Mouse (Mus musculus): ENCODE results near the gene Tagln2. TPM values are rescaled to one million over a fixed set of nuclear protein-coding genes. Genes with fewer than 3 reads are reported as not detected.

Gene Tagln2
- polyA plus RNA-seq, 1 experiment from 2014 or later, result 43.5 TPM

DNA sequence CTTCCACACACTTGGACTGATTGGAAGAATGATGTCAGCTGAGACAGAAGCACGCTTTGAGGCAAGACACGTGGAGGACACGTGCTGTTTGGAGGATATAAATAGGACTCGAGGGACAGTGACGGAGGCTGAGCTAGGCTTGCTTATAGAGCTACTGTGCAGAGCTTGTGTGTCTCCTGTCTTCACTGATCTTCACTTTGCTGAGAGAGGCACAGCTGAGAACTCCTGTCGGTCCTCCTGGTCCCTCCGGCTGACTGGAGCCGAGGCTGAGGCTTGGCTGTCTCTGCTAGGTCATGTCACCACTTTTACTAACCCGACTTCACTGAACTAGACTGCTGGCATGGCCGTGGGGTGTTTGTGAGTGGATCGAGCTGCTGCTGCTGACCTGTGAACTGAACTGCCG lies 23.9 kb downstream of the Tagln2 start:
- no peak overlapping the region for H3K27ac ChIP-seq (replicated peaks; ENCODE audit: low read depth, low read length)
- H3K36me3 ChIP-seq (ENCODE audit: control insufficient read depth, insufficient read depth, low read length), result no peaks in the 10 kb centered on the region
- H3K27me3 ChIP-seq (ENCODE audit: control insufficient read depth, insufficient read depth, low read length), result no peaks in the 10 kb centered on the region
- DNase-seq (no peak), ATAC-seq (ENCODE audit: low FRiP score, low TSS enrichment) (no peak)
- H3K9ac ChIP-seq (replicated peaks; ENCODE audit: low read length), result no peak overlapping the region
- peaks cover 16% of the 10 kb centered on the region for H3K4me1 ChIP-seq (ENCODE audit: control insufficient read depth, insufficient read depth, low read length)
- H3K4me3 ChIP-seq (replicated peaks; ENCODE audit: low read depth, low read length), result no peak overlapping the region
- no peak overlapping the region for H3K4me2 ChIP-seq (ENCODE audit: low read length)
- H3K9me3 ChIP-seq (ENCODE audit: control insufficient read depth, low read length), result no peaks in the 10 kb centered on the region
- WGBS, result 73% methylated on average over 12 of the region's 12 CpGs

DNA sequence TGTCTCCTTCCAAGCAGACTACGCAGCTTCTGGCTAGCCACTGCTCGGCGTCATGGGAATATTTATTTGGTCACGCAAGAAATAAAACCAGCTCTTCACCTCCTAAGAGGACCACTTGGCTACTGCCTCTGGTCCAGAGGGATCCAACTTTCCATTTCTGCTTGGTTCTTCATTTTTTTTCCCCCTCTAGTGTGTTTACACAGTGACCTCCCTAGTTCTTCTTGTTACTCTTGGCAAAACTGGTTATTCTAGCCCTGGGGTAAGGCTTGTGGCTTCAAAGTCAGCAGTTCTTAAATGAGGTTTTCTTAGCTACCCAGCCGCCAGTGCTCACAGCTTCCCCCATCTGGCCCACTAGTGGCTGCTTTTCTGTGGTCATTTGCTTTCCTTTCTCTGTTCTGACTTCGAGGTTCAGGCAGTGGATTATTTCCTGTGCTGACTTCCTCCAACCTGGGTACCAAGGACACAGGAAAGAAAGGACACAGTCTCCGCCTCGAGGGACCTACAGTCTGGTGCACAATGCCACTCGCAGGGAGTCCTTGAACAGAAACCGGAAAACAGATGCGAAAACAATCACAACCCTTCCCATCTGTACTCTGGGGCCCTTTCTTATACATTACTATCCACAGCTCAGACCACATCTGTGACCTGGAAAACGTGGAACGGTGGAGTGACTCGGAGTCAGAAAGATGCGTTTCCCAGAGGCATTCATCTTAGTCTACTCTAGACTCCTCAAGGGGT lies 25.3 kb downstream of the Tagln2 start:
- no peaks in the 10 kb centered on the region for H3K36me3 ChIP-seq (ENCODE audit: control insufficient read depth, insufficient read depth, low read length)
- no peak overlapping the region for H3K4me2 ChIP-seq (ENCODE audit: low read length)

DNA sequence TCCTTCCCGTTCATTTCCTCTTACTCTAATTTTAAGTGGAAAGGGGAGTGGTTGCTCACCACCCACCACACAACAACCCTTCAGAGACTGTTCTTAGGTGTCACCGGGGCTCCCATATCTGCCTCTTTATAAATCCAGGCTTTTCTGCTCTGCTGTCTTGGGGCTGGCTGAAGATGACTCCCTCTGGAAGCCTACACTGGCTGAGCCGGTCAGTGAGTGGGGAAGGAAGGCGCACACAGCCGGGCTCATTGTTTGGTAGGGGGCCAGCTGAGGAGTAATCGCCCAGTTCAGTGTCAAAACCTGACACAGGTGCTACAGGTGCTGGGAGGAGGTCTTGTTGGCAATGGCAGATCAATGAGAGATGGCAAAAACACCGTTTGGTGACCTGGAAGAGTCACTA lies 26.1 kb downstream of the Tagln2 start:
- H3K36me3 ChIP-seq (ENCODE audit: control insufficient read depth, insufficient read depth, low read length), result no peaks in the 10 kb centered on the region
- H3K4me3 ChIP-seq (replicated peaks; ENCODE audit: low read depth, low read length), result no peak overlapping the region
- H3K9ac ChIP-seq (replicated peaks; ENCODE audit: low read length), result no peak overlapping the region
- ATAC-seq (ENCODE audit: low FRiP score, low TSS enrichment) (no peak), DNase-seq (no peak)
- H3K4me1 ChIP-seq (ENCODE audit: control insufficient read depth, insufficient read depth, low read length), result peaks cover 8% of the 10 kb centered on the region
- WGBS, result 69% methylated on average over 7 of the region's 7 CpGs
- no peak overlapping the region for H3K4me2 ChIP-seq (ENCODE audit: low read length)
- H3K27me3 ChIP-seq (ENCODE audit: control insufficient read depth, insufficient read depth, low read length), result no peaks in the 10 kb centered on the region; the same call in 1 of the 2 replicates
- H3K27ac ChIP-seq (replicated peaks; ENCODE audit: low read depth, low read length), result no peak overlapping the region
- no peaks in the 10 kb centered on the region for H3K9me3 ChIP-seq (ENCODE audit: control insufficient read depth, low read length)

More for the DNA sequence above, 25.3 kb downstream of the Tagln2 start:
- Histone ChIP-seq H3K27me3 (ENCODE audit: control insufficient read depth, insufficient read depth, low read length) (no peaks in the 10 kb centered on the region), H3K9ac (replicated peaks; ENCODE audit: low read length) (no peak overlapping the region), H3K27ac (replicated peaks; ENCODE audit: low read depth, low read length) (no peak overlapping the region), H3K4me3 (replicated peaks; ENCODE audit: low read depth, low read length) (no peak overlapping the region), H3K4me1 (ENCODE audit: control insufficient read depth, insufficient read depth, low read length) (peaks cover 15% of the 10 kb centered on the region), H3K9me3 (ENCODE audit: control insufficient read depth, low read length) (no peaks in the 10 kb centered on the region)
- no peak for ATAC-seq (ENCODE audit: low FRiP score, low TSS enrichment)
- DNase-seq, result peak; percentile 45
- 51% methylated on average over 15 of the region's 15 CpGs for WGBS

DNA sequence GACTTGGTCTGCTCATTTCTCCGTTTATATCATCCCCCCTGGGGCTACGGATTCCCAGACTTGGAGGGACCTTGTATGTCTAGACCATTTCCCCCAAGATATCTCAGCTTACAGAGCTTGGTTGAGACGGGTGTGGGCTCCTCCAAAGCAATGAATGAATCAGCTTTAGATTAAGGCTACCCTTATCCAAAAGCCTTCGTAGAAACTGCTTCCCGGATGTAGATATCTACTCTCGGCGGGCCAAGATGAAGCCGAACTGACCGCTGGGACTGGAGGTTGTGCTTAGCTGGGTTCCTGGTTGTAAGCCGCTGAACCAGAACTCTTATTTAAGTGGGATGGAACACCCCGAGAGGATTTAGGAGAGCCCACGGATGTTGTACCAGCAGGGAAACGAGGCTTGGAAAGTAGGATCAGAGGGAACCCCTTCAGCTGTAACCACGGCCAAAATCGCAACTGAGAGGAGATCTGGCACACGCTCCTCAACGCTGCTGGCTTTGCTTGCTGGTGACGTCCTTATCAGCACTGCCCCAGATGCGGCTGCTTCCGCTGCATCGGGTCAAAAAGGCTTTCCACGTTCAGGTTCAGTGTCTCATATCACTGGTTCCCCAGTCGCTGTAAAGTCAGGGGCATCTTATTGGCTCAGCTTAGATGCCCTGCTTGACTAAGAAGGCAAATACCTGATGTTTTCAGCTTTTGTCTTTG lies 26.7 kb downstream of the Tagln2 start:
- Histone ChIP-seq H3K27ac (replicated peaks; ENCODE audit: low read depth, low read length) (no peak overlapping the region), H3K4me1 (ENCODE audit: control insufficient read depth, insufficient read depth, low read length) (peaks cover 3% of the 10 kb centered on the region; the same call in 1 of the 2 replicates), H3K4me3 (replicated peaks; ENCODE audit: low read depth, low read length) (no peak overlapping the region), H3K9me3 (ENCODE audit: control insufficient read depth, low read length) (no peaks in the 10 kb centered on the region), H3K36me3 (ENCODE audit: control insufficient read depth, insufficient read depth, low read length) (no peaks in the 10 kb centered on the region), H3K4me2 (ENCODE audit: low read length) (no peak overlapping the region), H3K27me3 (ENCODE audit: control insufficient read depth, insufficient read depth, low read length) (no peaks in the 10 kb centered on the region; the same call in 1 of the 2 replicates), H3K9ac (replicated peaks; ENCODE audit: low read length) (no peak overlapping the region)
- DNase-seq (no peak), ATAC-seq (ENCODE audit: low FRiP score, low TSS enrichment) (no peak)
- 66% methylated on average over 23 of the region's 23 CpGs for WGBS

DNA sequence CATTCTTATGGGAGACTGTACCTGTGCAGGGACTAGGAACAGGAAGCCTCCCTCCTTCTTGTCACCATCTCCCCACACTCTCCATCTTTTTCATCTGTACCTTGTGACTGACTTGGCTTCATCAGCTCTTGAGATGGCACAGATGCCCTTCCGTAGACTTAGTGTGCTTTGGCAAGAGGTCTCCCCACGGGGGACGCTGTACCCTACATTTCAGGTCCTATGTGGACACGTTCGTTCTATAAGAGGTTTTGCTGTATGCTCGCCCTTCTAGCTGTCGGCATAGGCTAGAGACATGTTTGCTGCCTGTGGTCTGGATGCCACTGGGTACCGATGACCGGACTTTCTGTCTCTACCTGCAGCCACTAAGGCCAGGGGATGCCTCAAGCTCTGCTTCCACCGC lies 27.6 kb downstream of the Tagln2 start:
- Histone ChIP-seq H3K4me2 (ENCODE audit: low read length) (no peak overlapping the region), H3K9me3 (ENCODE audit: control insufficient read depth, low read length) (no peaks in the 10 kb centered on the region), H3K36me3 (ENCODE audit: control insufficient read depth, insufficient read depth, low read length) (no peaks in the 10 kb centered on the region), H3K9ac (replicated peaks; ENCODE audit: low read length) (no peak overlapping the region), H3K4me3 (replicated peaks; ENCODE audit: low read depth, low read length) (no peak overlapping the region), H3K27me3 (ENCODE audit: control insufficient read depth, insufficient read depth, low read length) (no peaks in the 10 kb centered on the region; the same call in 1 of the 2 replicates), H3K4me1 (ENCODE audit: control insufficient read depth, insufficient read depth, low read length) (peaks cover 11% of the 10 kb centered on the region), H3K27ac (replicated peaks; ENCODE audit: low read depth, low read length) (no peak overlapping the region)
- WGBS, result 93% methylated on average over 10 of the region's 10 CpGs
- DNase-seq (no peak), ATAC-seq (ENCODE audit: low FRiP score, low TSS enrichment) (no peak)

DNA sequence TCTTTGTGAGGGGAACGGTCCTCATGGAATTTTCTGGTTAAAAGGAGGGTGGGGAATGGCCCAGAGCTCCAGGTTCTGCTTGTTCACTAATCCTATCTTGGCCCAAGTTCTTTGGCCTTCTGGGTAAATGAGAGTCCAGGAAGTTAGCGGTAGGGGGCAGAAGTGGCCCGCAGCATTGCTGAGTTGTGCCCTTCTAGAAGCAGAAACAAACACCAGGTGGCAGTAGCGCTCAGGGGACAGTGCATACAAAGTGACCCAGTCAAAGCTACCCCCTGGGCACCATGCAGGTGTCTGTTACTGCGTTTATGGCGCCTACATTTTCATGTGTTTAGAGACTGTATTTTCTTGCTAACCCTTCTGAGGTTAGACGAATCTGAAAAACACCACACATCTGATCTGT lies 28.9 kb downstream of the Tagln2 start:
- Histone ChIP-seq H3K4me1 (ENCODE audit: control insufficient read depth, insufficient read depth, low read length) (peaks cover 16% of the 10 kb centered on the region), H3K9me3 (ENCODE audit: control insufficient read depth, low read length) (no peaks in the 10 kb centered on the region), H3K36me3 (ENCODE audit: control insufficient read depth, insufficient read depth, low read length) (no peaks in the 10 kb centered on the region), H3K27me3 (ENCODE audit: control insufficient read depth, insufficient read depth, low read length) (no peaks in the 10 kb centered on the region; the same call in 1 of the 2 replicates), H3K27ac (replicated peaks; ENCODE audit: low read depth, low read length) (no peak overlapping the region), H3K9ac (replicated peaks; ENCODE audit: low read length) (no peak overlapping the region), H3K4me2 (ENCODE audit: low read length) (no peak overlapping the region), H3K4me3 (replicated peaks; ENCODE audit: low read depth, low read length) (no peak overlapping the region)
- ATAC-seq (ENCODE audit: low FRiP score, low TSS enrichment), result peak; percentile 62; the same call in 1 of the 2 replicates
- WGBS, result 4% methylated on average over 7 of the region's 7 CpGs
- peak; percentile 91 for DNase-seq

DNA sequence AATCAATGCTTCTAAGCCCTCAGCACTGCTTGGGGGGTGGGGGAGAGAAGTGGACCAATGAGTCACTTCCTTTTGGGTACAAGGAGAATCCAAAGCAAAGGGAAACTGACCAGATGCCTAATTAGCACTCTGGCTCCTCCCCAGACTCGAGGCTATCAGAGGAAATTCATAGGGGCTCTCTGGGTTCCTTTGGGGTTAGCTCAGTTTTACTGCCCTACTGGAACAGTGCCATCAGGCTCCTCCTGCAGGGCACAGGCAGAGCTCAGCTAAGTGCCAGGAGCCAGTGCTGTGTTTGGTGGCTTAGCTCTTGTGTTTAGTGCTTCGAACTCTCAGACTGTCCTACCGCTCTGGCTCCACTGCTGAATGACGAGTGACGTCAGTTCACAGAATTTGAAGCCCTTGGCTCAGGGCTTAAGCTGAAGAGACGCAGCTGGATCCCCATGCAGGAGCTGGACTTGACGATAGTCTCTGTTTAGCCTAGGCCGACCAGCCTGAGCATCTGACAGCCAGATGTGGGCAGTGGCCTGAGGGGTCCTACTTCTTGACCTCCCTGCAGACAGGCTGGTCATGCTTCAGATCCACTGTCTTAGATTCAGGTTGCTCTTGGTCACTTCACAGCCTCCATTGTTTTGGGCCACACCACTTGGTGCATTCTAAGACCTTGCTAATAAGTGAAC lies 30.8 kb downstream of the Tagln2 start:
- Histone ChIP-seq H3K27me3 (ENCODE audit: control insufficient read depth, insufficient read depth, low read length) (no peaks in the 10 kb centered on the region; the same call in 1 of the 2 replicates), H3K9ac (replicated peaks; ENCODE audit: low read length) (no peak overlapping the region), H3K4me2 (ENCODE audit: low read length) (no peak overlapping the region), H3K4me3 (replicated peaks; ENCODE audit: low read depth, low read length) (no peak overlapping the region), H3K27ac (replicated peaks; ENCODE audit: low read depth, low read length) (no peak overlapping the region), H3K9me3 (ENCODE audit: control insufficient read depth, low read length) (no peaks in the 10 kb centered on the region), H3K4me1 (ENCODE audit: control insufficient read depth, insufficient read depth, low read length) (peaks cover 13% of the 10 kb centered on the region), H3K36me3 (ENCODE audit: control insufficient read depth, insufficient read depth, low read length) (no peaks in the 10 kb centered on the region)
- ATAC-seq (ENCODE audit: low FRiP score, low TSS enrichment) (peak; percentile 24; the same call in 1 of the 2 replicates), DNase-seq (peak; percentile 31)
- 31% methylated on average over 8 of the region's 8 CpGs for WGBS

DNA sequence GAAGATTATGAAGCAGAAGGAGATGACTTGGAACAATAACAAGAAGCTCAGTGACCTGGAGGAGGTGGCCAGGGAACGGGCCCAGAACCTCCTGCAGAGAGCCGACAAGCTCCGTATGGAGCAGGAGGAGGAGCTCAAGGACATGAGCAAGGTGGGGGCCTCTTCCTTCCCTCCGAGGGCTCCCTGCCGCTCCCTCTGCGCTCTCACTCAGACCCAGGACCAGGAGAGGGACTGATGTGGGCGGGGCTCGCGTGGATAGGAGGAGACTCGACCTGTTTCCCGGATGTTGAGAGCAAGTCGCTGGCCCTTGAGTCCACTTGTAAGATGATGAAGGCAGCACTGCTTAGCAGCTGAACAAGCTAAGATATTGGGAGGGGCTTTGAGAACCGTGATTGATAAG lies 32.7 kb downstream of the Tagln2 start:
- no peaks in the 10 kb centered on the region; the same call in 1 of the 2 replicates for H3K27me3 ChIP-seq (ENCODE audit: control insufficient read depth, insufficient read depth, low read length)
- H3K36me3 ChIP-seq (ENCODE audit: control insufficient read depth, insufficient read depth, low read length), result no peaks in the 10 kb centered on the region
- H3K4me2 ChIP-seq (ENCODE audit: low read length), result peak overlapping the region; percentile 43
- peaks cover 13% of the 10 kb centered on the region for H3K4me1 ChIP-seq (ENCODE audit: control insufficient read depth, insufficient read depth, low read length)
- DNase-seq (peak; percentile 71), ATAC-seq (ENCODE audit: low FRiP score, low TSS enrichment) (peak; percentile 70)
- 1% methylated on average over 13 of the region's 13 CpGs for WGBS
- no peaks in the 10 kb centered on the region for H3K9me3 ChIP-seq (ENCODE audit: control insufficient read depth, low read length)
- no peak overlapping the region for H3K27ac ChIP-seq (replicated peaks; ENCODE audit: low read depth, low read length)
- H3K4me3 ChIP-seq (replicated peaks; ENCODE audit: low read depth, low read length), result peak overlapping the region; percentile 18; the same call in 1 of the 2 replicates
- 0 out of 2 replicates have a peak overlapping the region, but pooled peaks have one; percentile 1 for H3K9ac ChIP-seq (replicated peaks; ENCODE audit: low read length)

Data from midbrain, embryonic 14.5 days (tissue).